Comparison of ENCODE assay signal across 9 mouse cellular contexts in genomic region chr2:52386037-52386436, GRCm38 (mm10). TPM values are rescaled to one million over a fixed set of nuclear protein-coding genes. Genes with fewer than 3 reads are reported as not detected.
DNase-seq lines count a peak whose midpoint lies in the region; ATAC-seq and TF ChIP-seq lines count a peak whose summit lies in the region.
"Had no signal": no experiment of that assay in that cellular context is flagged by ENCODE, and none has a peak within 500 bp of the region (broad histone marks: within the 10 kb centered on the region; RNA-seq: fewer than 3 reads in every experiment).

No protein-coding gene starts in this region.

- TF ChIP-seq POLR2A in heart, adult 2 months (IDR thresholded peaks at IDR 0.05; ENCODE audit: insufficient read depth, low read depth, low read length), result no peak

- H3K9ac ChIP-seq in liver, embryonic 11.5 days (ENCODE audit: low read depth, low read length), result no peak overlapping the region
- no peak overlapping the region for H3K9ac ChIP-seq in heart, adult 2 months (ENCODE audit: low read depth, low read length)
- no peak overlapping the region for H3K9ac ChIP-seq in stomach, embryonic 15.5 days

- DNase-seq in liver, embryonic 11.5 days (ENCODE audit: low spot score), result no peak
- DNase-seq in liver, result no peak
- peak in 1 of 2 experiments; percentile 20 for DNase-seq in heart, adult 2 months
- peak; percentile 13 to 36 for DNase-seq in heart, postnatal 14 days
- no peak for DNase-seq in layer of hippocampus, postnatal 36 days
- no peak for DNase-seq in frontal cortex, adult 2 months (ENCODE audit: extremely low spot score in 1 of 2, low spot score in 1 of 2)
- DNase-seq: cerebellum, adult 2 months; thymus, adult 2 months had no signal

- no peaks in the 10 kb centered on the region for H3K4me1 ChIP-seq in liver, embryonic 11.5 days (replicated peaks; ENCODE audit: control insufficient read depth, insufficient read depth, low read length)
- no peaks in the 10 kb centered on the region; the same call in 1 of the 2 replicates for H3K4me1 ChIP-seq in heart, adult 2 months (ENCODE audit: control insufficient read depth, insufficient read depth, low read length)
- H3K4me1 ChIP-seq in stomach, embryonic 15.5 days, result no peaks in the 10 kb centered on the region

- no peak for TF ChIP-seq EP300 in heart, adult 2 months (IDR thresholded peaks at IDR 0.05; ENCODE audit: insufficient read depth, low read depth, low read length)

- H3K9me3 ChIP-seq in liver, embryonic 11.5 days (ENCODE audit: control insufficient read depth, low read length), result no peaks in the 10 kb centered on the region
- no peaks in the 10 kb centered on the region for H3K9me3 ChIP-seq in stomach, embryonic 15.5 days

- peak overlapping the region; percentile 10; the same call in 1 of the 2 replicates for H3K4me2 ChIP-seq in liver, embryonic 11.5 days
- peak overlapping the region; percentile 25; the same call in 1 of the 2 replicates for H3K4me2 ChIP-seq in stomach, embryonic 15.5 days

- H3K27ac ChIP-seq in liver, embryonic 11.5 days (ENCODE audit: low read depth, low read length), result no peak overlapping the region
- H3K27ac ChIP-seq in heart, adult 2 months, result peak overlapping the region; percentile 33
- no peak overlapping the region for H3K27ac ChIP-seq in stomach, embryonic 15.5 days

- no peak overlapping the region for H3K4me3 ChIP-seq in liver, embryonic 11.5 days (ENCODE audit: low read depth, low read length)
- H3K4me3 ChIP-seq in heart, adult 2 months, result no peak overlapping the region
- no peak overlapping the region for H3K4me3 ChIP-seq in stomach, embryonic 15.5 days (replicated peaks)

- intact Hi-C loops in heart, adult 2 months (cut with DNase I), result no loop called here
- intact Hi-C loops in heart, postnatal 14 days (cut with DNase I), result no loop called here

- H3K79me2 ChIP-seq in heart, adult 2 months (replicated peaks; ENCODE audit: control insufficient read depth, insufficient read depth, low read length), result no peaks in the 10 kb centered on the region

- no peak for TF ChIP-seq CTCF in heart, adult 2 months (IDR thresholded peaks at IDR 0.05)

- no peaks in the 10 kb centered on the region for H3K36me3 ChIP-seq in liver, embryonic 11.5 days (ENCODE audit: control insufficient read depth, insufficient read depth, low read length)
- peaks cover 3% of the 10 kb centered on the region; the same call in 1 of the 2 replicates for H3K36me3 ChIP-seq in heart, adult 2 months (ENCODE audit: control insufficient read depth, insufficient read depth, low read length)
- H3K36me3 ChIP-seq in stomach, embryonic 15.5 days, result no peaks in the 10 kb centered on the region

- no peaks in the 10 kb centered on the region for H3K27me3 ChIP-seq in liver, embryonic 11.5 days (replicated peaks; ENCODE audit: control insufficient read depth, insufficient read depth, low read length)
- no peaks in the 10 kb centered on the region for H3K27me3 ChIP-seq in heart, adult 2 months (ENCODE audit: control insufficient read depth, insufficient read depth, low read length)
- H3K27me3 ChIP-seq in stomach, embryonic 15.5 days (replicated peaks), result no peaks in the 10 kb centered on the region

- ATAC-seq in liver, embryonic 11.5 days (replicated peaks; ENCODE audit: low FRiP score), result no peak
- ATAC-seq in stomach, embryonic 15.5 days (ENCODE audit: insufficient read depth, low FRiP score, low read depth), result no peak

- WGBS in liver, embryonic 11.5 days, result 52% methylated on average over 7 of the region's 7 CpGs
- WGBS in heart, adult 2 months, result 18% methylated on average over 7 of the region's 7 CpGs
- 30% methylated on average over 7 of the region's 7 CpGs for WGBS in stomach, embryonic 15.5 days

RNA-seq across cellular contexts. Expression of gene Neb, which starts 7.8 kb away (rescaled TPM):
- 0.90 and 1.2 TPM in 2 replicates for polyA plus RNA-seq in liver, embryonic 11.5 days (2014; fragmentation: Nextera tagmentation; extraction: Ambion mirVana)
- total RNA-seq in heart, adult 2 months (2021), result 10 to 100 TPM in 1 of 2 experiments, 1 to 10 TPM in 1; 7.6 to 10.2 TPM
- 1.0 and 3.2 TPM in 2 replicates for polyA plus RNA-seq in heart, adult 2 months (2012; rRNA removed)
- 1 to 10 TPM; 2.5 to 2.8 TPM for total RNA-seq in heart, postnatal 14 days (2021)
- polyA plus RNA-seq in stomach, embryonic 15.5 days (2015; fragmentation: Nextera tagmentation; extraction: Ambion mirVana), result 1.4 and 4.3 TPM in 2 replicates
- 1 to 10 TPM; 1.3 to 1.7 TPM for total RNA-seq in layer of hippocampus, postnatal 36 days (2021)
- 3.1 and 4.1 TPM in 2 replicates for polyA plus RNA-seq in frontal cortex, adult 2 months (2012; rRNA removed)

RNA-seq across cellular contexts. Expression of gene Arl5a, which starts 38.7 kb away (rescaled TPM):
- polyA plus RNA-seq in liver, embryonic 11.5 days (2014; fragmentation: Nextera tagmentation; extraction: Ambion mirVana), result 71.8 and 86.2 TPM in 2 replicates
- 10 to 100 TPM; 32.5 to 33.9 TPM for total RNA-seq in heart, adult 2 months (2021)
- polyA plus RNA-seq in heart, adult 2 months (2012; rRNA removed), result 10.0 and 23.9 TPM in 2 replicates
- 10 to 100 TPM; 33.6 to 36.4 TPM for total RNA-seq in heart, postnatal 14 days (2021)
- polyA plus RNA-seq in stomach, embryonic 15.5 days (2015; fragmentation: Nextera tagmentation; extraction: Ambion mirVana), result 35.9 and 37.1 TPM in 2 replicates
- total RNA-seq in layer of hippocampus, postnatal 36 days (2021), result 10 to 100 TPM; 66.7 to 68.0 TPM
- 45.1 and 46.0 TPM in 2 replicates for polyA plus RNA-seq in frontal cortex, adult 2 months (2012; rRNA removed)

Comparison
In these comparisons a context has a peak if more than half of its experiments do, and no peak if none do; other contexts are left out.
1. DNase-seq: peak in heart, postnatal 14 days (2 of 2); none in liver, embryonic 11.5 days (single experiment), liver (single experiment), layer of hippocampus, postnatal 36 days (0 of 2) and frontal cortex, adult 2 months (0 of 2).